Mouse (Mus musculus): ENCODE measurements around the gene Fam76b. TPM values are rescaled to one million over a fixed set of nuclear protein-coding genes. Genes with fewer than 3 reads are reported as not detected.

The Fam76b gene
- polyA plus RNA-seq, 1 experiment from 2014 or later = 29.8 TPM

DNA sequence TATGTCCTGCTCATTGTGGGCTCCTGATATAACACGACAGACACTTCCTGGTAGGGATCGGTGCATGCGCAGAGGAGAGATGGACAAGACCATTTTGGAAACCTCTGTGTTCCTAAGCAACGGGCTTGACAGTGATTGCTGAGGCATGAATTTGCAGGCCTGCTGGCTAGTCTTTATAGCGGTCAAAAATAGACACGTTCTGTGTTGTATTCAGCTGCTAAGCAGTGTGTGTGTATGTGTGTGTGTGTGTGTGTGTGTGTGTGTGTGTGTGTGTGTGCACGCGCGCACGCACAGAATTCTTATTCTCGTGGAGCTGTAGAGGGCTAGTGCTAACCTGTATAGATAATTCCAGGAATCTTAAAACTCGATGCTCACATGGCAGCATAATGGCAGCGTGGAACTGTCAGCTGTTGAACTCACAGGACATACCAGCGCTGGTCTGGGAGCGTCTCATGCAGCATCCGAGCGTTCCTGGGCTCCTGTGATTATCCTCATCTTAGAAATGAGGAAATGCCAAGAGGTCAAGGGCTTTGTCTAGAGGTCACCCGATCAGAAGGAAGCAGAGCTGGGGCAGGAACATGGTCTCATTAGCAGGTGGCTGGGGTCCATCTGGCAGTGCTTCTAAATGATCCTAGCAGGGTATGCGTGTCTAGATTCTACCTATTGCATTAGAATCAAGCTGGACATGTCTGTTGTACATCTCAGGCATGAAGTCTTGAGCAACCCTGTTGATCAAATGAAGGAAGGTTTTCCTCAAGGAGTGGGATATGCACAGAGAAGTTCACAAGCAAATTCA is 71.2 kb downstream of the Fam76b start:
- TF ChIP-seq CTCF (IDR thresholded peaks at IDR 0.05; ENCODE audit: low read depth) = no peak
- no peak for DNase-seq

DNA sequence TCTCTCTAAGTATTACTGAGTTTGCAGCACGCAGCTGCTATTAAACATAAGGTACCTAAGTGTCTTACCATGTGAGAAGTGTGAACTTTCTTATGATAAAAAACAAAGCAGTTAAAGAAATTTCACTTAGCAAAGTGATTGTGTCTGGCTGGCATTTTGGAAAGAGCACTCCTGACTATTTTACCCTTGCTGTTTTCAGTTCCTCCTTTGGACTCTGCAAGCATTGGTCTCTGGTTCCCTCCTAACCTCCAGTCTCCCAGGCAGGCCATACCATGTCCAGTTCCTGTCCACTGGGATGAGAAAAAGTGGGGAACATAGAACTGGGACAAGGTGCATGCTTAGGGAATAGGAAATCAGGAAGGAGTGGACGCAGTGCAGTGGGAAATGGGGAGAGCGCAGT is 74.5 kb downstream of the Fam76b start:
- Histone ChIP-seq H3K4me3 (ENCODE audit: low read depth, low read length) (no peak overlapping the region), H3K4me1 (ENCODE audit: insufficient read depth) (no peaks in the 10 kb centered on the region), H3K27ac (ENCODE audit: low read depth) (no peak overlapping the region), H3K36me3 (ENCODE audit: insufficient read depth) (no peaks in the 10 kb centered on the region), H3K9me3 (ENCODE audit: low read depth, low read length) (no peaks in the 10 kb centered on the region), H3K27me3 (ENCODE audit: insufficient read depth, low read length) (no peaks in the 10 kb centered on the region), H3K4me2 (no peak overlapping the region), H3K9ac (no peak overlapping the region)
- no peak for DNase-seq
- no peak for ATAC-seq (ENCODE audit: insufficient read depth)
- 93% methylated on average over 3 of the region's 3 CpGs for WGBS
- TF ChIP-seq CTCF (IDR thresholded peaks at IDR 0.05; ENCODE audit: low read depth) = no peak

More for the DNA sequence above, 71.2 kb downstream of the Fam76b start:
- Histone ChIP-seq H3K36me3 (ENCODE audit: insufficient read depth) (no peaks in the 10 kb centered on the region), H3K4me2 (no peak overlapping the region), H3K4me3 (ENCODE audit: low read depth, low read length) (no peak overlapping the region), H3K9ac (no peak overlapping the region), H3K27me3 (ENCODE audit: insufficient read depth, low read length) (no peaks in the 10 kb centered on the region), H3K9me3 (ENCODE audit: low read depth, low read length) (no peaks in the 10 kb centered on the region), H3K27ac (ENCODE audit: low read depth) (no peak overlapping the region), H3K4me1 (ENCODE audit: insufficient read depth) (no peaks in the 10 kb centered on the region)
- ATAC-seq (ENCODE audit: insufficient read depth) = no peak
- 65% methylated on average over 19 of the region's 19 CpGs for WGBS

DNA sequence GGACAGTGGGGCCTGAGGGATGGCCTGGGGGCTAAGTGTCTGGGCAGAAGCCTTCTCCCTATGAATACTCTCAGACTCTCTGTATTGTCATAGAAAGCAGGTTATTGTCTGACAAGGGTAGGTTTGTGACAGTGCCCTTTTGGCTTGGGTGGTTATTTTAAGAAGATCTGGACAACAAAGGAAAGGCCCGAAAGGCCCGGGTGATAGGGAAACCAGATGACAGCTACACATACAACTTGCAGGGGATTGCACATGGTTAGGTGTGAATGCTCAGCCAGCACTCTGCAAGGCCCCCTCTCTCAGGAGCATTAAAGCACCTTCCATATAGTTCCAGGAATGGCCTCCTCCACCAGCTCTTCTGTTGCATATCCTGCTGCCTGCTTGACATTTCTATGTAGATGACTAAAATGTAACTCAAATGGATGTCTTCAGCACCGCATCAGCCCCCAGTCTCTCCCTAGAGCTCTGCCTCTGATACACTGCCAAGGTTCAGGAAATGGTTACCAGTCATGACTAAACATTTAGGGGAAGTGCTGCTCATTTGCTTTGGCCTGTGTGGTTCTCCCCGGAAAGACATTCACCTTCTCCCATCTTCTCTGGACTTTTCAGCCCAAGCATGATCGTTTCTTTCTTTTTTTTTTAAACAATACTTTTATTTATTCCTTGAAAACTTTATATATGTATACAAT is 76.7 kb downstream of the Fam76b start:
- Histone ChIP-seq H3K27ac (ENCODE audit: low read depth) (no peak overlapping the region), H3K36me3 (ENCODE audit: insufficient read depth) (no peaks in the 10 kb centered on the region), H3K27me3 (ENCODE audit: insufficient read depth, low read length) (no peaks in the 10 kb centered on the region), H3K4me3 (ENCODE audit: low read depth, low read length) (no peak overlapping the region), H3K4me1 (ENCODE audit: insufficient read depth) (peaks cover 2% of the 10 kb centered on the region; the same call in 1 of the 2 replicates), H3K9me3 (ENCODE audit: low read depth, low read length) (no peaks in the 10 kb centered on the region), H3K4me2 (no peak overlapping the region), H3K9ac (no peak overlapping the region)
- no peak for DNase-seq
- TF ChIP-seq CTCF (IDR thresholded peaks at IDR 0.05; ENCODE audit: low read depth) = no peak
- 73% methylated on average over 5 of the region's 5 CpGs for WGBS
- no peak for ATAC-seq (ENCODE audit: insufficient read depth)

Other genes with a start within 250 kb of the Fam76b start
- 98.9 and 99.5 TPM in 2 replicates for gene Mtmr2, start 79.3 kb upstream of the Fam76b start, polyA plus RNA-seq (2014; fragmentation: Nextera tagmentation; extraction: Ambion mirVana)
- gene Cep57, start 609 bp upstream of the Fam76b start, polyA plus RNA-seq (2014; fragmentation: Nextera tagmentation; extraction: Ambion mirVana) = 57.3 and 62.1 TPM in 2 replicates

Measured in lung, embryonic 14.5 days (tissue).